7 mouse cellular contexts compared by ENCODE assay signal in genomic region chr15:99092870-99093269, GRCm38 (mm10). TPM values are rescaled to one million over a fixed set of nuclear protein-coding genes. Genes with fewer than 3 reads are reported as not detected.
A peak's percentile ranks its signal among the peaks of the same experiment; 100 is the strongest.
DNase-seq lines count a peak whose midpoint lies in the region; ATAC-seq lines count a peak whose summit lies in the region.

Gene Dnajc22 (plus strand): TSS chr15:99093170.

- peak within 1 kb of the TSS; percentile 61 for H3K9ac ChIP-seq in lung, embryonic 16.5 days (ENCODE audit: low read length)
- peak within 1 kb of the TSS; percentile 66 for H3K9ac ChIP-seq in forebrain, embryonic 14.5 days (ENCODE audit: low read length)
- H3K9ac ChIP-seq in limb, embryonic 15.5 days = peak within 1 kb of the TSS; percentile 14; the same call in 1 of the 2 replicates
- 0 out of 2 replicates have a peak within 1 kb of the TSS, but pooled peaks have one; percentile 3 for H3K9ac ChIP-seq in stomach, embryonic 15.5 days

- H3K4me2 ChIP-seq in lung, embryonic 16.5 days (ENCODE audit: low read depth, low read length) = peak within 1 kb of the TSS; percentile 86
- peak within 1 kb of the TSS; percentile 86 for H3K4me2 ChIP-seq in forebrain, embryonic 14.5 days (ENCODE audit: low read length)
- peak within 1 kb of the TSS; percentile 65 for H3K4me2 ChIP-seq in limb, embryonic 15.5 days
- peak within 1 kb of the TSS; percentile 92 for H3K4me2 ChIP-seq in stomach, embryonic 15.5 days

- H3K27me3 ChIP-seq in lung, embryonic 16.5 days (ENCODE audit: control insufficient read depth, insufficient read depth, low read depth, low read length) = peaks cover 93% of the 10 kb centered on the region
- peaks cover 62% of the 10 kb centered on the region for H3K27me3 ChIP-seq in forebrain, embryonic 14.5 days (replicated peaks; ENCODE audit: control insufficient read depth, insufficient read depth, low read length)
- H3K27me3 ChIP-seq in limb, embryonic 15.5 days = peaks cover 96% of the 10 kb centered on the region
- peaks cover 89% of the 10 kb centered on the region for H3K27me3 ChIP-seq in stomach, embryonic 15.5 days (replicated peaks)

- ATAC-seq in lung, embryonic 16.5 days (ENCODE audit: low read depth) = no peak
- no peak for ATAC-seq in forebrain, embryonic 14.5 days
- ATAC-seq in limb, embryonic 15.5 days (ENCODE audit: insufficient number of reproducible peaks, low FRiP score, low TSS enrichment, low read depth) = no peak
- no peak for ATAC-seq in stomach, embryonic 15.5 days (ENCODE audit: insufficient read depth, low FRiP score, low read depth)
- no peak for ATAC-seq in megakaryocyte progenitor cell, adult 5-6 weeks (replicated peaks; ENCODE audit: poor library complexity)

- no peak within 1 kb of the TSS for H3K27ac ChIP-seq in lung, embryonic 16.5 days (ENCODE audit: low read length)
- H3K27ac ChIP-seq in forebrain, embryonic 14.5 days (ENCODE audit: low read depth, low read length) = 0 out of 2 replicates have a peak within 1 kb of the TSS, but pooled peaks have one; percentile 39
- no peak within 1 kb of the TSS for H3K27ac ChIP-seq in limb, embryonic 15.5 days
- no peak within 1 kb of the TSS for H3K27ac ChIP-seq in stomach, embryonic 15.5 days

- H3K9me3 ChIP-seq in lung, embryonic 16.5 days (ENCODE audit: control insufficient read depth, low read length) = no peaks in the 10 kb centered on the region
- H3K9me3 ChIP-seq in forebrain, embryonic 14.5 days (replicated peaks; ENCODE audit: control insufficient read depth, low read length) = no peaks in the 10 kb centered on the region
- H3K9me3 ChIP-seq in limb, embryonic 15.5 days = no peaks in the 10 kb centered on the region
- H3K9me3 ChIP-seq in stomach, embryonic 15.5 days = no peaks in the 10 kb centered on the region

- H3K36me3 ChIP-seq in lung, embryonic 16.5 days (ENCODE audit: control insufficient read depth, insufficient read depth, low read length) = no peaks in the 10 kb centered on the region
- no peaks in the 10 kb centered on the region for H3K36me3 ChIP-seq in forebrain, embryonic 14.5 days (ENCODE audit: control insufficient read depth, insufficient read depth, low read length)
- no peaks in the 10 kb centered on the region for H3K36me3 ChIP-seq in limb, embryonic 15.5 days
- no peaks in the 10 kb centered on the region for H3K36me3 ChIP-seq in stomach, embryonic 15.5 days

- DNase-seq in lung, postnatal 4 days = no peak
- DNase-seq in forebrain, embryonic 14.5 days (ENCODE audit: low spot score) = no peak
- DNase-seq in thymus, postnatal 0 days (ENCODE audit: low spot score) = no peak

- peaks cover 30% of the 10 kb centered on the region for H3K4me1 ChIP-seq in lung, embryonic 16.5 days (replicated peaks; ENCODE audit: control insufficient read depth, insufficient read depth, low read length)
- peaks cover 36% of the 10 kb centered on the region for H3K4me1 ChIP-seq in forebrain, embryonic 14.5 days (ENCODE audit: control insufficient read depth, insufficient read depth, low read length)
- H3K4me1 ChIP-seq in limb, embryonic 15.5 days = peaks cover 50% of the 10 kb centered on the region
- H3K4me1 ChIP-seq in stomach, embryonic 15.5 days = peaks cover 39% of the 10 kb centered on the region

- WGBS in lung, embryonic 16.5 days = 43% methylated on average over 8 of the region's 8 CpGs
- 19% methylated on average over 8 of the region's 8 CpGs for WGBS in forebrain, embryonic 14.5 days
- 37% methylated on average over 8 of the region's 8 CpGs for WGBS in limb, embryonic 15.5 days
- WGBS in stomach, embryonic 15.5 days = 59% methylated on average over 8 of the region's 8 CpGs

- H3K4me3 ChIP-seq in lung, embryonic 16.5 days (ENCODE audit: low read length) = peak within 1 kb of the TSS; percentile 48
- peak within 1 kb of the TSS; percentile 40 for H3K4me3 ChIP-seq in forebrain, embryonic 14.5 days (ENCODE audit: low read depth, low read length)
- H3K4me3 ChIP-seq in limb, embryonic 15.5 days = peak within 1 kb of the TSS; percentile 41
- peak within 1 kb of the TSS; percentile 42 for H3K4me3 ChIP-seq in stomach, embryonic 15.5 days (replicated peaks)

RNA-seq across cellular contexts. Expression of gene Dnajc22, which starts in this region (rescaled TPM):
- polyA plus RNA-seq in lung, embryonic 16.5 days (2015; fragmentation: Nextera tagmentation; extraction: Ambion mirVana) = 1.6 and 2.4 TPM in 2 replicates
- 0.14 and 0.36 TPM in 2 replicates for polyA plus RNA-seq in forebrain, embryonic 14.5 days (2014; fragmentation: Nextera tagmentation; extraction: Ambion mirVana)
- 0.55 and 0.86 TPM in 2 replicates for polyA plus RNA-seq in limb, embryonic 15.5 days (2015; fragmentation: Nextera tagmentation; extraction: Ambion mirVana)
- polyA plus RNA-seq in stomach, embryonic 15.5 days (2015; fragmentation: Nextera tagmentation; extraction: Ambion mirVana) = 18.6 and 23.0 TPM in 2 replicates
- not detected in 2 replicates for total RNA-seq in megakaryocyte progenitor cell, adult 5-6 weeks (2015)
- not detected in 2 replicates for total RNA-seq in megakaryocyte progenitor cell, adult 5-6 weeks (2017)
- polyA plus RNA-seq in thymus, postnatal 0 days (2015; fragmentation: Nextera tagmentation; extraction: Ambion mirVana) = 0.13 and 0.22 TPM in 2 replicates

Comparison
In these comparisons a context has a peak if more than half of its experiments do, and no peak if none do; other contexts are left out.
1. H3K9ac ChIP-seq: peak in every context shown above with its lines; median percentile 66 in forebrain, embryonic 14.5 days; 61 in lung, embryonic 16.5 days; 14 in limb, embryonic 15.5 days; 3 in stomach, embryonic 15.5 days.